Mouse (Mus musculus): Measurements from ENCODE around the gene Clnk.

GRCm38 (mm10) chr5:38696616-38697375 is 179.8 kb downstream of the Clnk start:
- TF ChIP-seq CTCF (IDR thresholded peaks at IDR 0.05; ENCODE audit: low read depth, low read length) (no peak), GATA1 (IDR thresholded peaks at IDR 0.05; ENCODE audit: borderline replicate concordance, low read length) (no peak)

Data from G1E (cell line).